Mouse (Mus musculus): ENCODE measurements at regions not wholly inside any gene's neighbourhood (a gene's known extent, or its start where the extent isn't known, plus 50 kb on each side); places are given as distances from the start of the nearest gene placed in this dataset.

Small RNA genes in the stretch of these regions (microRNA-seq; reads per million reads assigned to microRNA genes)
- gene Gm25649: 0 reads per million in 2 experiments
